Mouse (Mus musculus) small intestine, adult 2 months (tissue): ENCODE measurements at regions not wholly inside any gene's neighbourhood (a gene's known extent, or its start where the extent isn't known, plus 50 kb on each side); places are given as distances from the start of the nearest gene placed in this dataset.

Experiments
- CTCF ChIP-seq: fragments of 200-500 bp; IDR thresholded peaks from 2 replicates; pipeline ENCODE4 v1.5.1; 2012; ENCODE audit warnings: low read depth, mild to moderate bottlenecking, control low read depth, inconsistent platforms, low read length, moderate library complexity, mixed read lengths; ENCODE audit not compliant: insufficient replicate concordance, insufficient read length; ENCODE audit errors: extremely low read depth
- POLR2A ChIP-seq: fragments of 200-500 bp; IDR thresholded peaks from 2 replicates; pipeline ENCODE4 v1.6.1; 2012; ENCODE audit warnings: low read depth, mild to moderate bottlenecking, control low read depth, inconsistent platforms, low read length, moderate library complexity

DNA sequence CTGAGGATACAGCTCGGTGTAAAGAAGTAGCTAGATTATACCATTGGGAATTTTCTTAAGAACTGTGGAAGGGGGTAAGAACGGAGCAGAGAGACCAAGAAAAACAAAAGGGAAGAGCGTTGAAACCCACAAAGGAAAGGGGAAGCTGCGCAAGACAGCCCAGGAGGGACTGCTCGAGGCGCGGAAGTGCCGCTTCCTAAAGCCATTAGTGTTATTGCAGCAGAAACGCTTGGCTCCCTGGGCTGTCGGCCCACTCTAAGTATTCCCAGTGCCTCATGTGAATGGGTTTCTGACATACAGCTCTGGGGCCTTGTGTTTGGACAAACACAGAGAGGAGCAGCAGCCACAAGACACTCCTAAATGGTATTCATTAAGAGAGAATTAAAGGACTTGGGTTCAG is 131.6 kb downstream of the Ets2 start:
- TF ChIP-seq CTCF: no peak
- no peak for TF ChIP-seq POLR2A
